Mouse (Mus musculus) stomach, embryonic 16.5 days (tissue): ENCODE results near the gene Wfdc6a. TPM values are rescaled to one million over a fixed set of nuclear protein-coding genes. Genes with fewer than 3 reads are reported as not detected.
A peak's percentile ranks its signal among the peaks of the same experiment; 100 is the strongest.
"Not testable (repeated sequence)": the region's sequence is repeated elsewhere in the genome, so short reads cannot be mapped to it uniquely, and the experiment has no call there.

ENCODE experiments used
- ATAC-seq: fragments of 200-750 bp; cut with Nextera tagmentation; 2 replicates; pipeline ENCODE4 v1.8.0; 2017; ENCODE audit warnings: moderate number of reproducible peaks, moderate TSS enrichment; ENCODE audit not compliant: insufficient read depth, low FRiP score
- H3K27ac ChIP-seq: fragments of 300-500 bp; sonication (generic); 2 replicates; pipeline ENCODE4 v1.5.1; 2014; ENCODE audit warnings: low read length
- H3K27me3 ChIP-seq: fragments of 300-500 bp; sonication (generic); 2 replicates; pipeline ENCODE4 v1.6.1; 2014; ENCODE audit warnings: low read length, control low read depth, mixed read lengths; ENCODE audit not compliant: control insufficient read depth, insufficient read depth
- H3K36me3 ChIP-seq: fragments of 300-500 bp; sonication (generic); 2 replicates; pipeline ENCODE4 v1.6.1; 2014; ENCODE audit warnings: low read length; ENCODE audit not compliant: control insufficient read depth, insufficient read depth
- H3K4me1 ChIP-seq: fragments of 300-500 bp; sonication (generic); 2 replicates; pipeline ENCODE4 v1.6.1; 2014; ENCODE audit warnings: low read length, control low read depth, mixed read lengths; ENCODE audit not compliant: control insufficient read depth, insufficient read depth
- H3K4me2 ChIP-seq: fragments of 300-500 bp; sonication (generic); 2 replicates; pipeline ENCODE4 v1.6.1; 2014; ENCODE audit warnings: low read depth, low read length, mixed read lengths
- H3K4me3 ChIP-seq: fragments of 300-500 bp; sonication (generic); replicated peaks from 2 replicates; pipeline ENCODE4 v1.5.1; 2014; ENCODE audit warnings: mild to moderate bottlenecking, low read length
- H3K9ac ChIP-seq: fragments of 300-500 bp; sonication (generic); 2 replicates; pipeline ENCODE4 v1.6.1; 2014; ENCODE audit warnings: low read length
- H3K9me3 ChIP-seq: fragments of 300-500 bp; sonication (generic); replicated peaks from 2 replicates; pipeline ENCODE4 v1.6.1; 2016; ENCODE audit warnings: low read length, control low read depth; ENCODE audit not compliant: control insufficient read depth
- WGBS: fragments of 180-500 bp; shearing (Covaris S2); extraction: QIAGEN DNeasy Blood & Tissue Kit; methylation state at CpG from one replicate; pipeline ENCODE4 v1.1.7; 2014; 5-methylcytosine and 5-hydroxymethylcytosine counted together
- polyA plus RNA-seq: library from polyadenylated mRNA; unstranded; fragments of >200 nt; fragmentation: Nextera tagmentation; extraction: Ambion mirVana; gene quantifications from 2 replicates; pipeline ENCODE4 v1.2.1, GENCODE M21; 2015

The Wfdc6a gene
- polyA plus RNA-seq, 1 experiment from 2014 or later, result 2.2 TPM

DNA sequence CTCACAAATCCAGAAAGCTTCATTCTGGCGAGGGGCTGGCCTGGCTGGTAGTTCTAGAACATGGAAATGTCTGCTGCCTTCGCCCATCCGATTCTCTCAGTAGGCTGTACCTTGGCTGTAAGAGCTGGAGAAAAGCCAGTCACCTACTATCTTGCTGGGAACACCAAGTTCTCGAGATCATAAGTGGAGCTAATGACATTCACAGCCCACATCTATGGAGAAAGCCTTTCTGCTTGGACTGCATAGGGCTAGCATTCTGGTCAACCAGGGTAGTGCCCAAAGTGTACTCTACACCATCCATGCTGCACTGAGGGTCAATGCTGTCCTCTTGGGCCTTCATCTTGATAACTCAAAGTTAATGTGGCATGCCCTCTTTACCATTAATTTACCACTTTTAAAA is 8.2 kb upstream of the Wfdc6a start, which contains the start of gene Eppin:
Gene Eppin (minus strand): TSS at position 101 of the 400 bp plus-strand sequence.
- H3K27ac ChIP-seq, result no peak within 1 kb of the TSS
- no peak within 1 kb of the TSS for H3K9ac ChIP-seq
- no peaks in the 10 kb centered on the region for H3K4me1 ChIP-seq
- H3K9me3 ChIP-seq, result no peaks in the 10 kb centered on the region
- ATAC-seq, result no peak
- H3K27me3 ChIP-seq, result no peaks in the 10 kb centered on the region
- no peak within 1 kb of the TSS for H3K4me2 ChIP-seq
- no peaks in the 10 kb centered on the region for H3K36me3 ChIP-seq
- H3K4me3 ChIP-seq, result no peak within 1 kb of the TSS
- 81% methylated on average over 4 of the region's 4 CpGs for WGBS

DNA sequence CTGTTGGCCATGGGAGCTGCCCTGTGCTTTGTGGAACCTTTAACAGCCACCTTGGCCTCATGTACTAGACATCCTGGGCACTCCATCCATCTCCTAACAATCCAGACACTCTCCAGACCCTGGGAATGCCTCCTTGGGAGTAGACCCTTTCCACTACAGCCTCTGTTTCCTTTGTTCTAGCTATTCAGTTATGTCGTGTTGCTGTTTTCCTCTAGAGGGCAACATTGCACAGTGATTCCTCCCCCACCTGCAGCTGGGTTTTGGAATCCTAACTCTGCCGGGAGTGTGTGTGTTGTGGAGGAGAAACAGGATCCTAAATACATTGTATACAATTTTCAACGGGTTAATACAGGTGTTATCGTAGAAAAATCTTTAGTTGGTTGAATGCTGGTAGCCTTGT is 6.8 kb upstream of the Wfdc6a start:
- H3K9ac ChIP-seq, result no peak overlapping the region
- no peaks in the 10 kb centered on the region for H3K36me3 ChIP-seq
- no peaks in the 10 kb centered on the region for H3K4me1 ChIP-seq
- ATAC-seq, result no peak
- 4% methylated on average over 4 of the region's 4 CpGs for WGBS
- no peaks in the 10 kb centered on the region for H3K9me3 ChIP-seq
- H3K4me2 ChIP-seq, result no peak overlapping the region
- H3K27me3 ChIP-seq, result no peaks in the 10 kb centered on the region
- no peak overlapping the region for H3K4me3 ChIP-seq
- no peak overlapping the region for H3K27ac ChIP-seq

DNA sequence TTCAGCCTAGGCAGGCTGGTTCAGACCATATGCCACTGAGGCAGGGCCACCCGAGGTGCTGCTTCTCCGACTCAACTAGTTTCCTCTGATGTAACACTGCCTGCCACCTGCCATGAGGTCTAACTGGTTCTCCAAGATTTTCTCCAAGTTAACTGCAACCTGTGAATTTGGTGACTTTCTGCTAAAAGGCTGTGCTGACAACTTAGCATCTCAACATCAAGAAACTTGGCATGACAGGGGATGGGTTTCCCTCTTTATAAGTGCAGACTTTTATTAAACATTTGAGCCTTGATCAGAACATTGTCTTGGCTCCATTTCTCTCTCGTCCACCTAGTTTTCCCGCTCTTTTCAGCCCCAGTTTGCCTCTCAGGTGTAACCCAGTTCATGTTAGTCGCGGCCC is 11.9 kb downstream of the Wfdc6a start, which contains the start of gene Spint3:
Gene Spint3 (minus strand): TSS at position 101 of the 400 bp plus-strand sequence.
- not testable (repeated sequence) for H3K4me3 ChIP-seq, H3K4me1 ChIP-seq, H3K9me3 ChIP-seq, H3K27me3 ChIP-seq, H3K27ac ChIP-seq, ATAC-seq, H3K9ac ChIP-seq, H3K36me3 ChIP-seq, H3K4me2 ChIP-seq
- WGBS, result 75% methylated on average over 6 of the region's 6 CpGs

DNA sequence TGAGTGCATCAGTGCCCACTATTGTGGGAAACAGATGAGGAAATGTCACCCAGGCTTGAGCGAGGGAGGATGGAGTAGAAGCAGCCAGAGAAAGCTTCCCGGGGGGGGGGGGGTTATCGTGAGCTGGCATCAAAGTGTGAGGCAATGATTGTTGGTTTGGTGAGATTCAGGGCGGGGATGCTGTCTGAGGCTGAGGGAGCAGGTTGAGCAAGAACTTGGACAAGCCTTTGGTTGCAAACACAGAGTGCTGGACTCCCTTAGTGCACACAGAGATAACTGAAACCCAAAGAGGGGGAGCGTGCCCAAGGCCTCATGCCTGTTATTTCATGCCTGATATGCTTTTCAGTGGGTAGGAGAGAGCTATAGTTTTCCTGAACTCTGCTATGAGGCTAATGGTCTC is 17.8 kb downstream of the Wfdc6a start:
- WGBS, result 77% methylated on average over 5 of the region's 5 CpGs
- Histone ChIP-seq H3K4me3 (no peak overlapping the region), H3K36me3 (no peaks in the 10 kb centered on the region), H3K27ac (no peak overlapping the region), H3K4me2 (no peak overlapping the region), H3K9me3 (no peaks in the 10 kb centered on the region), H3K9ac (no peak overlapping the region), H3K27me3 (no peaks in the 10 kb centered on the region), H3K4me1 (peaks cover 10% of the 10 kb centered on the region; the same call in 1 of the 2 replicates)
- no peak for ATAC-seq

DNA sequence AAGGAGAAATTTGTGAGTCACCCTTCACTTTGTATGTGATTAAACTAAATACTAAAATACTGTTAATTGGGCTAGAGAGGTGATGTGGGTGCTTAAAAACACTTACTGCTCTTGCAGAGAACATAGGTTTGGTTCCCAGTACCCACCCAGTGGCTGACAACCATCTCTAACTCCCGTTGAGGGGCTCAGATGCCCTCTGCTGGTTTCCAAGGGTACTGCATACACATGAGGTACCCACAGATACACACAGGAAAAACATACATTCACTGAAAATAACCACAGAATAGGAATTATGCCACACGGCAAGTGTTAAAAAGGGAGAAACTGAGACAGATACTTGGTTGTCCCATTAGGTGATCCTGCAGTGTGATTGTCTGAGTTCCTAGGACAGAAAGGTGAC is 18.2 kb downstream of the Wfdc6a start:
- H3K4me1 ChIP-seq, result peaks cover 13% of the 10 kb centered on the region; the same call in 1 of the 2 replicates
- no peaks in the 10 kb centered on the region for H3K27me3 ChIP-seq
- H3K36me3 ChIP-seq, result no peaks in the 10 kb centered on the region
- WGBS, result 79% methylated on average over 2 of the region's 2 CpGs
- H3K9ac ChIP-seq, result no peak overlapping the region
- no peak overlapping the region for H3K27ac ChIP-seq
- no peak overlapping the region for H3K4me2 ChIP-seq
- no peak overlapping the region for H3K4me3 ChIP-seq
- H3K9me3 ChIP-seq, result no peaks in the 10 kb centered on the region
- no peak for ATAC-seq

DNA sequence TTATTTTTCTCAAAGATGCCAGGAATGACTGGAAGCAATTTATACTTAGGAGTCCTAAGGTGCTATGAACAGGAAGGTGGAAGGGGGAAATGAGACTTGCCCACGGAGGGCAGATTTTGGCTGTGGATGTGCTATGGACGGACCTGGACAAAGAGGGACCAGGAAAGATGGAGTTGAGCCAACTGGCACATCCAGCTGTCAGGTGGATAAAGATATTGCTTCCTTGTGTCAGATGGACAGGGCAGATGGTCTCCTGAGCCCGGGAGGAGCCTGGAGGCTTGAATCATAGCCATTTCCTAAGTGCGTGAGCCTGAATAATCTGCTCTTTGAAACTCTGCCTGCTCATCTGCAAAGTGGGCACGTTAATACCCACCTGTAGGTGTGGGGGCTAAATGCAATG is 20.9 kb downstream of the Wfdc6a start:
- no peak overlapping the region; the same call in none of the 2 replicates for H3K9ac ChIP-seq
- H3K4me2 ChIP-seq, result peak overlapping the region; percentile 94; the same call in 1 of the 2 replicates
- 69% methylated on average over 5 of the region's 5 CpGs for WGBS

DNA sequence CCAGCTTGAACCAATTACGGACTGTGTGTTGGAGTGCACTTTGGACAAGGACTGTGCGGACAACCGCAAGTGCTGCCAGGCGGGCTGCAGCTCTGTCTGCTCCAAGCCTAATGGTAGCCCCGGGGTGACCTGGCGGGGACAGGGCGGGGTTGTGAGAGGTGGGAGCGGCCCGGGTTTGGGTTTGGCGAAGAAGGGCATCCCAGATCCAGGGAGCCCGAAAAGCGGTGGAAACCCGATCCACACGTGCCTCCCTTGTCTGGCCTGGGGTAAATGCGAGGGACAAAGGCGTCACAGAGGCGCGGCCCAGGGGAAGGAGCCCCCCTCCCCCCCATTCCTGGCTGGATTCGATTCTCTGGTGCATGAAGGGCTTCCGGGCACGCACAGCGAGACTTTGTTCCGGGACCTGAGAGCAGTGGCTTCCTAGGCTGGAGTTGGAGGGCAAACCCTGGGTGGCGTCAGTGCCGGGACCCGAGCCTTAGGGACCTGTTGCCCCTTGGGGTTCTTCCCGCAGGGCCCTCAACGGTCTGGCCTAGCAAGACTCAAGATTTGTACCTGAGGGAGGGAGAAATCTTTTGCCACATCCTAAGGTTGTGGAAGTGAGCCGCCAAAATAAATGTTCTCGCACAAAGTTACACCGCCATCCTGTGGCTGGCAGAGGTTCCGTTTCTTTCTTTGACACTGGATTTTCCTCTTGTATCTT is 21.8 kb downstream of the Wfdc6a start:
- Histone ChIP-seq H3K4me3 (peak overlapping the region; percentile 54), H3K36me3 (no peaks in the 10 kb centered on the region), H3K9ac (peak overlapping the region; percentile 80), H3K4me1 (peaks cover 16% of the 10 kb centered on the region; the same call in 1 of the 2 replicates), H3K27me3 (no peaks in the 10 kb centered on the region), H3K4me2 (peak overlapping the region; percentile 94), H3K27ac (peak overlapping the region; percentile 81), H3K9me3 (no peaks in the 10 kb centered on the region)
- under 1% methylated on average over 32 of the region's 32 CpGs for WGBS
- ATAC-seq, result peak; percentile 58; the same call in 1 of the 2 replicates

More for the DNA sequence above, 20.9 kb downstream of the Wfdc6a start:
- Histone ChIP-seq H3K27ac (no peak overlapping the region), H3K4me3 (no peak overlapping the region), H3K4me1 (peaks cover 13% of the 10 kb centered on the region; the same call in 1 of the 2 replicates), H3K27me3 (no peaks in the 10 kb centered on the region), H3K9me3 (no peaks in the 10 kb centered on the region), H3K36me3 (no peaks in the 10 kb centered on the region)
- ATAC-seq, result no peak

DNA sequence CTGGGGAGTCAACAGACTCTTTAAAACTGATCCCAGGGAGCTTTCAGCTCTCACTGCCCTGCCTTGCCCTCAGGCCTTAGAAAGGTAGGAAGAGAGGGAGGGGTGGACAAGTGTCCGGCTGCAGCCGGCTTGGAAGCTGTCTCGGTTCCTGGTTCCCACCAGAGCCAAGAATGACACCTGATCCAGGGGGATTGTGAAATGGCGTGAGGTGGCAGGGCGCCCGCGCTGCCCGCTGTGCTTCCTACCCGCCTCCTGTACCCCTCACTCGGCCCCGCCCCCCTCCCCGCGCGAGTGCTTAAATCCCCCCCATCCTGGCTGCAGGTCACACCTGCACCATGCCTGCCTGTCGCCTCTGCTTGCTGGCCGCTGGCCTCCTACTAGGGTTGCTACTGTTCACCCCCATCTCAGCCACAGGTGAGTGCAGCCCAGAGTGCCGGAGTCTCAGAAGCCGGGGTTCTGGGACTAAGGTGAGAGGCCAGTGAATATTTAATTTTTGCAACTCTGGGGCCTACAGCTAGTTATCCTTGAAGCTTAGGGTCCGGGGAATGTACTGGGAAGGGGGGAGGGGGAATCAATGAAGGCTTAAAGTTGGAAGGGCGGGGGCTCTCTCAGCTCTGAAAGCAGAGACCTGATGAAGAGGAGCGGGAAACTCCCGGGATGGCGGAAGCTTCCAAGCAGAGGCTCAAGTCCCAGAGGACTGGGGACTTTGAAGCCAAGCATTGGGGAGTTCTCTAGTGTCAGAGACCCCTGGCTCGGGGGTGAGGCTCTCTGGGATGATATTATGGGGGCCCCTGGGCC is 22.7 kb downstream of the Wfdc6a start, which contains the start of gene Wfdc2:
Gene Wfdc2 (plus strand): TSS at position 23 of the 798 bp plus-strand sequence.
- Histone ChIP-seq H3K9ac (peak within 1 kb of the TSS; percentile 80), H3K9me3 (no peaks in the 10 kb centered on the region), H3K4me3 (peak within 1 kb of the TSS; percentile 54), H3K27ac (peak within 1 kb of the TSS; percentile 81), H3K36me3 (no peaks in the 10 kb centered on the region), H3K4me2 (peak within 1 kb of the TSS; percentile 94), H3K27me3 (no peaks in the 10 kb centered on the region), H3K4me1 (peaks cover 16% of the 10 kb centered on the region; the same call in 1 of the 2 replicates)
- 13% methylated on average over 24 of the region's 24 CpGs for WGBS
- peak; percentile 35; the same call in 1 of the 2 replicates for ATAC-seq

DNA sequence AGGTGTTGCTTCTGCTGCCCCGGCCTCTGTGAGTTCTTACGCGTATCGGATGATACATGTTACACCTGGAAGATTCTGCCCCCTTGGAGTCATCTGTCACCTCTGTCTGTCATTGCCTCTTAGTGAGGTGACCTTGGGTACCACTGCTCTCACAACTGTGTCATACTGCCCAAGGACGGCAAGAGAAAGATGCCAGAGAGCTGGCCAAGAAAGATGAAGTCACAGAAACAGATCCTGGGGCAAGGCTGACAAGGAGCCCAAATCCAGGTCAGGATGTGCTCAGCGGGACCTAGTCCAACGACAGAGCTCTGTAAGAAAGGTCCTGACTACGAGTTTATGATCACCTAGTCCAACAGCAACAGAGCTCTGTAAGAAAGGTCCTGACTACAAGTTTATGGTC is 25.1 kb downstream of the Wfdc6a start:
- 82% methylated on average over 8 of the region's 8 CpGs for WGBS

More for the DNA sequence above, 25.1 kb downstream of the Wfdc6a start:
- H3K9ac ChIP-seq, result no peak overlapping the region
- H3K4me1 ChIP-seq, result peaks cover 16% of the 10 kb centered on the region; the same call in 1 of the 2 replicates
- H3K36me3 ChIP-seq, result no peaks in the 10 kb centered on the region
- H3K4me3 ChIP-seq, result no peak overlapping the region
- no peak for ATAC-seq
- no peaks in the 10 kb centered on the region for H3K27me3 ChIP-seq
- no peaks in the 10 kb centered on the region for H3K9me3 ChIP-seq
- H3K27ac ChIP-seq, result no peak overlapping the region
- no peak overlapping the region for H3K4me2 ChIP-seq
